8 mouse cellular contexts compared by ENCODE assay signal in genomic region chr3:20057306-20058196, GRCm38 (mm10). TPM values are rescaled to one million over a fixed set of nuclear protein-coding genes. Genes with fewer than 3 reads are reported as not detected.
DNase-seq lines count a peak whose midpoint lies in the region; ATAC-seq and TF ChIP-seq lines count a peak whose summit lies in the region.

Hltf (plus strand) TSS chr3:20057811.

- TF ChIP-seq CTCF in lung, postnatal 0 days (IDR thresholded peaks at IDR 0.05) = no peak

- H3K27ac ChIP-seq in hindbrain, embryonic 10.5 days = peak within 1 kb of the TSS; percentile 88
- H3K27ac ChIP-seq in lung, postnatal 0 days (ENCODE audit: low read length) = peak within 1 kb of the TSS; percentile 82

- peak within 1 kb of the TSS; percentile 80 for H3K4me3 ChIP-seq in hindbrain, embryonic 10.5 days
- peak within 1 kb of the TSS; percentile 80 for H3K4me3 ChIP-seq in lung, postnatal 0 days (ENCODE audit: low read depth, low read length)

- DNase-seq in MN1 (ENCODE audit: low spot score) = peak; percentile 93
- DNase-seq in cerebellum, adult 9-10 months = peak; percentile 98
- peak; percentile 90 for DNase-seq in hindbrain, embryonic 10.5 days (ENCODE audit: low spot score)
- DNase-seq in layer of hippocampus, adult 9-11 months = peak; percentile 95
- DNase-seq in lung, postnatal 0 days (ENCODE audit: low spot score) = peak; percentile 97
- DNase-seq in ovary, postnatal 14 days (ENCODE audit: low spot score) = peak; percentile 96
- peak; percentile 94 for DNase-seq in thymus, postnatal 14 days

- TF ChIP-seq EP300 in lung, postnatal 0 days (IDR thresholded peaks at IDR 0.05) = peak; percentile 46; the same call in 1 of the 2 replicates

- H3K4me2 ChIP-seq in lung, postnatal 0 days (replicated peaks; ENCODE audit: low read depth, low read length) = peak within 1 kb of the TSS; percentile 67

- peak; percentile 100 for ATAC-seq in frontal cortex, adult (ENCODE audit: low TSS enrichment)
- peak; percentile 100 for ATAC-seq in lung, postnatal 0 days

- WGBS in hindbrain, embryonic 10.5 days = under 1% methylated on average over 54 of the region's 54 CpGs
- WGBS in lung, postnatal 0 days = 1% methylated on average over 49 of the region's 54 CpGs

- H3K4me1 ChIP-seq in hindbrain, embryonic 10.5 days (replicated peaks) = peaks cover 10% of the 10 kb centered on the region
- no peaks in the 10 kb centered on the region; the same call in 1 of the 2 replicates for H3K4me1 ChIP-seq in lung, postnatal 0 days (ENCODE audit: insufficient read depth, low read depth, low read length)

- no peaks in the 10 kb centered on the region for H3K9me3 ChIP-seq in hindbrain, embryonic 10.5 days
- no peaks in the 10 kb centered on the region for H3K9me3 ChIP-seq in lung, postnatal 0 days (ENCODE audit: low read length)

- no peaks in the 10 kb centered on the region for H3K27me3 ChIP-seq in hindbrain, embryonic 10.5 days (ENCODE audit: insufficient read depth, poor library complexity, severe bottlenecking)
- H3K27me3 ChIP-seq in lung, postnatal 0 days (replicated peaks; ENCODE audit: insufficient read depth, low read length) = no peaks in the 10 kb centered on the region

- peak within 1 kb of the TSS; percentile 60 for H3K9ac ChIP-seq in lung, postnatal 0 days (replicated peaks; ENCODE audit: low read depth)

- H3K36me3 ChIP-seq in hindbrain, embryonic 10.5 days = peaks cover 7% of the 10 kb centered on the region
- H3K36me3 ChIP-seq in lung, postnatal 0 days (ENCODE audit: insufficient read depth, low read length) = 0 out of 2 replicates have a peak, but pooled peaks cover 3% of the 10 kb centered on the region

RNA-seq across cellular contexts. Expression of gene Hltf, which starts in this region (rescaled TPM):
- 14.5 and 20.2 TPM in 2 replicates for polyA plus RNA-seq in hindbrain, embryonic 10.5 days (2016; fragmentation: Nextera tagmentation; extraction: Ambion mirVana)
- 13.7 and 13.8 TPM in 2 replicates for polyA plus RNA-seq in lung, postnatal 0 days (2015; fragmentation: Nextera tagmentation; extraction: Ambion mirVana)

Comparison
In these comparisons a context has a peak if more than half of its experiments do, and no peak if none do; other contexts are left out.
1. Peak in every context shown above with its lines: DNase-seq, ATAC-seq, H3K4me3 ChIP-seq and H3K27ac ChIP-seq.